Mouse (Mus musculus): ENCODE measurements at regions not wholly inside any gene's neighbourhood (a gene's known extent, or its start where the extent isn't known, plus 50 kb on each side); places are given as distances from the start of the nearest gene placed in this dataset.

GRCm38 (mm10) chr9:94378835-94379234, 159.0 kb downstream of the 1190002N15Rik start:
- DNase-seq = no peak

- DNase-seq = no peak
Observed at GRCm38 (mm10) chr9:94378291-94378690, 159.6 kb downstream of the 1190002N15Rik start.

GRCm38 (mm10) chr9:94377346-94378039, 160.4 kb downstream of the 1190002N15Rik start:
- DNase-seq = no peak

GRCm38 (mm10) chr9:94370976-94371375, 166.9 kb downstream of the 1190002N15Rik start:
- DNase-seq = no peak

GRCm38 (mm10) chr9:94368231-94368936, 169.5 kb downstream of the 1190002N15Rik start:
- DNase-seq = no peak

GRCm38 (mm10) chr9:94361877-94362697, 175.8 kb downstream of the 1190002N15Rik start:
- DNase-seq = no peak

GRCm38 (mm10) chr9:94361011-94361410, 176.9 kb downstream of the 1190002N15Rik start:
- no peak for DNase-seq

- no peak for DNase-seq
Observed at GRCm38 (mm10) chr9:94358150-94358549, 179.7 kb downstream of the 1190002N15Rik start.

- no peak for DNase-seq
Observed at GRCm38 (mm10) chr9:94342011-94342410, 195.9 kb downstream of the 1190002N15Rik start.

- DNase-seq = no peak
Observed at GRCm38 (mm10) chr9:94341531-94341930, 196.3 kb downstream of the 1190002N15Rik start.

GRCm38 (mm10) chr9:94333450-94333849, 204.4 kb downstream of the 1190002N15Rik start:
- no peak for DNase-seq

- no peak for DNase-seq
Observed at GRCm38 (mm10) chr9:94323011-94323410, 214.9 kb downstream of the 1190002N15Rik start.

GRCm38 (mm10) chr9:94302575-94302974, 235.3 kb downstream of the 1190002N15Rik start:
- no peak for DNase-seq

- DNase-seq = no peak
Observed at GRCm38 (mm10) chr9:94301896-94302295, 236.0 kb downstream of the 1190002N15Rik start.

- no peak for DNase-seq
Observed at GRCm38 (mm10) chr9:94295431-94295830, 242.4 kb downstream of the 1190002N15Rik start.

- no peak for DNase-seq
Observed at GRCm38 (mm10) chr9:94292147-94292546, 245.7 kb downstream of the 1190002N15Rik start.

GRCm38 (mm10) chr9:94289546-94289945, 248.3 kb downstream of the 1190002N15Rik start:
- DNase-seq = no peak

- no peak for DNase-seq
Observed at GRCm38 (mm10) chr9:94287559-94287958, 250.3 kb downstream of the 1190002N15Rik start.

- DNase-seq = no peak
Observed at GRCm38 (mm10) chr9:94278657-94279585, 259.0 kb downstream of the 1190002N15Rik start.

- DNase-seq = no peak
Observed at GRCm38 (mm10) chr9:94277096-94277495, 260.8 kb downstream of the 1190002N15Rik start.

- no peak for DNase-seq
Observed at GRCm38 (mm10) chr9:94269213-94269612, 268.7 kb downstream of the 1190002N15Rik start.

GRCm38 (mm10) chr9:94267243-94267642, 270.6 kb downstream of the 1190002N15Rik start:
- no peak for DNase-seq
